Mouse (Mus musculus) spleen, postnatal 4 days (tissue): ENCODE measurements at regions not wholly inside any gene's neighbourhood (a gene's known extent, or its start where the extent isn't known, plus 50 kb on each side); places are given as distances from the start of the nearest gene placed in this dataset.

ENCODE experiments used
- DNase-seq, 2 experiments: peaks; one replicate each; pipeline ENCODE4 v3.0.0; 2022; ENCODE audit warnings: low spot score in 2 of 2

GRCm38 (mm10) chr4:142474018-142474417 is 234.8 kb upstream of the Kazn start:
- no peak for DNase-seq

DNA sequence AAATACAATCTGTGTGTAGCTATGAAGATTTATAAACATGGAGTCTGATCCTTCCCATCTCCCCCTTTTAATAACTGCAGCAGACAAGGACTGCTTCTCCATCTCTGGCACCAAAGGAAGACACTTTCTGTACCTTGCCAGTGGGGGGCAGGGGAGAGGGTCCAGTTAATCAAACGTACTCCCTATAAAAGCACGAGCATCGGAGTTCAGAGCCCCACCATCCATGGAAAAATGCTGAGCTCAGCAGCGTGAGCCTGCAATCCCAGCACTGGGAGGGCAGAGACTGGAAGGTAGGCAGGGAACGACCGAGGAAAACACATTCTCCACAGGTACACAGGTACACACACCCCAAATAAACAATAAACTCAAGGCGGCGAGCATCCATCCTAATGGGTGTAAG is 234.1 kb upstream of the Kazn start:
- no peak for DNase-seq

GRCm38 (mm10) chr4:142472332-142472731 is 233.1 kb upstream of the Kazn start:
- no peak for DNase-seq

DNA sequence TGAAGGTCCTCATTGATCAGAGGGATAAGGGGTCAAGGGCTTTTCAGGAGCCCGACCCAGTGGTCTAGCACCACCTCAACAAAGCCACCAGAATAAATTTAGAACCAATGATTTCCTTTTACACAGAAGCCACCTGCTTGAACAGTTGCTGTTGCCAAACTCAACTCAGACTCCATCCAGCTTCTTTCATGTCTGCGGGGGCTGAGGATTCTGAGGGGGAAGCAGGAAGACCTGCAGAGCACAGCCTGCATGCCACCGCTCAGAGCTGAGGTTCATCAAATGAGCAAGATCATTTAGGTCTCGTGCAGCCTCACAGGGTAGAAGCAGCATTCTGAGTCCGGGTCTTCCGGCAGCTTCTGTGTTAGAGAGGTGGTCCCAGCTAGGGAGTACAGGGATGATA is 231.6 kb upstream of the Kazn start:
- DNase-seq = no peak

GRCm38 (mm10) chr4:142467920-142468319 is 228.7 kb upstream of the Kazn start:
- no peak for DNase-seq

- no peak for DNase-seq
Observed at GRCm38 (mm10) chr4:142465226-142465625, 226.0 kb upstream of the Kazn start.

- DNase-seq = no peak
Observed at GRCm38 (mm10) chr4:142464066-142464465, 224.9 kb upstream of the Kazn start.

- DNase-seq = no peak
Observed at GRCm38 (mm10) chr4:142460468-142461086, 221.4 kb upstream of the Kazn start.

DNA sequence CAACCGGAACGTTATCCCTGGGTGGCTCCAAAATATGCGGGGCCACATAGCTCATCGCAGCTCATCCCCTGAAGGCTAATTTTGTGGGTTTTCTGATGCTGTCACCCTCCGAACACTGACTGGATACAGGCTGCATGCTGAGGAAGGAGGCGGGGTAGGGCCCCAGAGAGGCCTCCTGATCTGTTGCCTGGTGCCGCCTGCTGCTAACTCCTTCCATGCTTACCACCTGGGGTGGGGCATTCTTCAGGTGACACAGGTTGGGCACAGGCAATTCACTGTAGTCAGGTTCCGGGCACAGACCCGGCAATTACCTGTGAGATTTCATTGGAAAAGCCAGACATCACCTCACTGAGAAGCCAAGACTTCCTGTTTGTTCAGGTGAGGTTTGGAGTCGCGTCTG is 213.4 kb upstream of the Kazn start:
- DNase-seq = no peak

DNA sequence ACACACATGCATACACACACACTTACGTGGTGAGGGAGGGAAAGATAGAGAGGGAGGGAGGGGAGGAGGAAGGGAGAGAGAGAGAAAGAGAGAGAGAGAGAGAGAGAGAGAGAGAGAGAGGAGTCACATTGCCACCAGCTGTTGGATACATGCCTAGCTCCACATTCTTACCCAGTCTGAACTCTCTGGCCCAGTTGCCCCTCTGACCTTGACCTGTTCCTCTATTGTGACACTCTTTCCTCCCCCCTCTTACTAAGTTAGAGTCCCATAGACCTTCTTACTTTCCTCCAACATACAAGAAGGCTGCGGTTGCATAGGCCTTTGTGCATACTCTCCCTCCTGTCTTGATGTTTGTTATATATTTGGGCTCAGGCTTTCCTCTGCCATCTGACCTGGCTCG is 211.7 kb upstream of the Kazn start:
- DNase-seq = no peak

DNA sequence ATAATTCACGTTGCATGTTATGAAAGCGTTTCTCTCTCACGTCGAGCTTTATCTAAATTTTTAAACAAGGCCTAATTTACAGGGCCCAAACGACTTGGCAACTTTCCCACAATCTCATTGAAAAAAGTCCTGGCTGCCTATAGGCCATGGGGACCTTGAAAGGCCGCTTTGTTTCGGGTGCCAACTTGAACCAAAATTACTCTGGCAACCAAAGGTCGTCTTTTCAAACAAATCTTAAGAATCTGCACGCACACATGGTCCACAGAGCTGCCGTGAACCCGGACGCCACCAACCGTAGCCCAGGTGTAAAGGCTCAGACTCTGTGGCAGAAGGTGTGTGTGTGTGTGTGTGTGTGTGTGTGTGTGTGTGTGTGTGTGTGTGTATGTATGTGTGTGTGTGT is 210.5 kb upstream of the Kazn start:
- no peak for DNase-seq

GRCm38 (mm10) chr4:142449198-142449702 is 210.0 kb upstream of the Kazn start:
- DNase-seq = no peak

GRCm38 (mm10) chr4:142447529-142447928 is 208.3 kb upstream of the Kazn start:
- DNase-seq = no peak

GRCm38 (mm10) chr4:142441045-142441444 is 201.8 kb upstream of the Kazn start:
- DNase-seq = no peak

GRCm38 (mm10) chr4:142439450-142440183 is 200.4 kb upstream of the Kazn start:
- no peak for DNase-seq

DNA sequence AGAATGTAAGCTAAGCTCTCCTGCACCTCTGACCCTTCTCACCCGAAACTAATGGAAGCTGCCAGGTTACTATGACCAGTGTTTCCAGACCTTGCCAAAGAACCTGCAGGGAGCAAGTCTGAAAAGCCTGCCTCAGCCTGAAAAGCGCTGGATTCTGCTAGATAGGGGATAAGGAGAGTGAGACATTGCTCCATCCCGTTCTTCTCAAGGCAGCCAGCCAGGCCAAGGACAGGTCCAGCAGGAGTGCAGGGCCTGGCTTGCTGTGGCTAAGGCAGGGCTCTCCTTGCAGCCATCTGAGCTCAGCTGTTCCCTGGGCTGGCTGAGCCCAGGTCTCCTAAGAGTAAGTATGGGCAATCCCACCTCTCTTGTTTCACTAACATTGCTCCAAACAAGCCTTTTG is 185.4 kb upstream of the Kazn start:
- no peak for DNase-seq

- DNase-seq = no peak
Observed at GRCm38 (mm10) chr4:142420427-142420826, 181.2 kb upstream of the Kazn start.

DNA sequence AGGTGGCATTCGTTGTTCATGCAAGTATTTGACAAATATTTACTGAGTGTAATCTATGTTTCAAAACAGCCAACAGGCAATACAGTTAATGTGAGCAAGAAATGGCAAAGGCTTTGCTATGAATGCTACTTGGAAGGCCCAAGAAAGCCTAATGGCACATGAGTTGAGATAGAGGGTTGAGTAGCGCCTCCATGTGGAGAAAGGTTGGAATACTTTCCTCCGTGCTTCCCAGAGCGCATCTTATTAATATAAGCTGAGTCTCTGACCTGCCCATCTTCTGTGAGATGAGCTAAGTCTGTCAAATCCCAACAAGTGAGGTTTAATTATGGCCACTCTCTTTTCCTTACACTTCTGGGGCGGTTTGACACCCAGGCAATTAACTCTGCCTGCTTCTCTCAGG is 175.7 kb upstream of the Kazn start:
- no peak for DNase-seq

DNA sequence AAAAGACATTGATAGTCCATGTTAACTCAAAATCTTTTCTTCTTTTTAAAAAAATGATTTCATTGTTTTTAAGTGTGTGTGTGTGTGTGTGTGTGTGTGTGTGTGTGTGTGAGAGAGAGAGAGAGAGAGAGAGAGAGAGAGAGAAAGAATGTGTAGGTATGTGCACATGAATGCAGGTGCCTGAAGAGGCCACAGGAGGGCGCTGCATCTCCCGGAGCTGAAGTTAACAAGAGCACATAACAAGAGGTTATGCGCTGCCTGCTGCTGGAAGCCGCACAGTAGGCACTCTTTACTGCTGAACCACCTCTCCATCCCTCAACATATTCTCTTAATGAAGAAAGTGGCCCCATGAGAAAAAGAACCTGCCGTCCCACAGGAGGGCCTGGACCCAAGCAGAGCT is 172.6 kb upstream of the Kazn start:
- DNase-seq = no peak

DNA sequence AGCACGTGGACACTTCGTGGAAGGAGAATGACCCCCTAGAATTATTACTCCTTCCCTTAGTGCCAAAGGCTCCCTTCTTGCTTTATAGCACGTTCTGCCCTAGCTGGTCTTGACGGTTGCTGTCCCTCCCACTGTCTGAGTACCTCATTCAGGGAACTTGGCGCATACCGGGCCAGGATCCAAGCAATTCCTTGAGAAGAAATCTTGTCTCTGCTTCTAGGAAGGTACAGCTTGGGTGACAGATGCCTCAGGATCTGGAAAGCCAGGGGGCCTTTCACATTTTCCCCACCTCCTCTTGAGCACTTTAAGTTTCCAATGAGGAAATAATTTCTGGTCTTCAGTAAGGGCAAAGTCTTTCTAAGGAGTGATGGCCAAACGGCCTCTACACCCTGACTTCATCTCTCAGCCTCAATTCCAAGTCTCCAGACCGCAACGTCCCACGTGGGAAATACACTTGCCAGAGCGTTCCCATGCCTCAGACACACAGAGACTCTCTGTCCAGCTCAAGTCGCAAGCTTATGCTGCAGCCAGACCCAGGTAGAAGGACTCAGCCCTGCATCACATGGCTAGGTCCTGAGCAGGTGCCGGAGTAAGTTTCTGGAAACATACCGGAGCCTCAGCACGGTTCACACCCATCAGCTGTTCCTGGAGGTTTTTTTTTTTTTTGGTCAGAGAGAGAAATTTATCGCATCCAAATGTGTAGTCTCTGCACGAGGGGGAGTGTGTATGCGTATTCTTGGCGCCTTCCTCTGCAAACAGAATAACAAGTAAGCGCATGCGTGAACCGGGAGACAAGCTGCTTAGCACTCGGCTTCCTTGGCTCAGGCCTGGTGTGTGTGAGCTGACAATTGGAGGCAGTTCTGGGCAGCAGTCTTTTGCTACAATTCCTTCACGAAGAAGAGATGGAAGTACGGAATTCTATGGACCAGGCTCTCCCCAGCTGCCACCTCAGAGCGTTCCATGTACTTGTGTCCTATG is 171.7 kb upstream of the Kazn start:
- DNase-seq = no peak

- no peak for DNase-seq
Observed at GRCm38 (mm10) chr4:142397858-142398257, 158.7 kb upstream of the Kazn start.

- DNase-seq = no peak
Observed at GRCm38 (mm10) chr4:142392924-142393323, 153.7 kb upstream of the Kazn start.
